ENCODE assay signal across 9 mouse cellular contexts in genomic region chr1:37250643-37251310, GRCm38 (mm10). TPM values are rescaled to one million over a fixed set of nuclear protein-coding genes. Genes with fewer than 3 reads are reported as not detected.
DNase-seq lines count a peak whose midpoint lies in the region; ATAC-seq and TF ChIP-seq lines count a peak whose summit lies in the region.
"Had no signal": no experiment of that assay in that cellular context is flagged by ENCODE, and none has a peak within 500 bp of the region (broad histone marks: within the 10 kb centered on the region; RNA-seq: fewer than 3 reads in every experiment).

No protein-coding gene starts in this region.

- no peak for ATAC-seq in heart, postnatal 0 days (ENCODE audit: insufficient read depth, low read depth)
- ATAC-seq in megakaryocyte-erythroid progenitor cell, adult 5-6 weeks (replicated peaks; ENCODE audit: low FRiP score, low TSS enrichment, poor library complexity, severe bottlenecking), result 0 out of 2 replicates have a peak, but pooled peaks have one; percentile 34

- TF ChIP-seq EP300 in heart, postnatal 0 days (IDR thresholded peaks at IDR 0.05; ENCODE audit: low read depth), result no peak

- H3K27me3 ChIP-seq in embryonic facial prominence, embryonic 10.5 days (replicated peaks; ENCODE audit: low read depth, poor library complexity, severe bottlenecking), result no peaks in the 10 kb centered on the region
- no peaks in the 10 kb centered on the region for H3K27me3 ChIP-seq in heart, postnatal 0 days (ENCODE audit: control insufficient read depth, insufficient read depth, low read length)
- H3K27me3 ChIP-seq: limb, embryonic 15.5 days had no signal

- no peak overlapping the region for H3K9ac ChIP-seq in ES-E14 (ENCODE audit: insufficient read depth, low read depth, low read length, poor library complexity, severe bottlenecking)
- no peak overlapping the region for H3K9ac ChIP-seq in heart, postnatal 0 days (replicated peaks; ENCODE audit: low read depth, low read length)
- H3K9ac ChIP-seq: limb, embryonic 15.5 days had no signal

- in situ Hi-C loops in ES-E14 (cut with MboI; ENCODE audit: low sequenced_read_pairs in 2 of 2, unreplicated experiment in 2 of 2), result no loop called here

- no peak overlapping the region for H3K27ac ChIP-seq in ES-E14 (ENCODE audit: insufficient read depth, low read depth, low read length, poor library complexity, severe bottlenecking)
- H3K27ac ChIP-seq in embryonic facial prominence, embryonic 10.5 days (replicated peaks), result no peak overlapping the region
- no peak overlapping the region for H3K27ac ChIP-seq in heart, postnatal 0 days (ENCODE audit: low read depth)
- H3K27ac ChIP-seq: limb, embryonic 15.5 days had no signal

- H3K4me2 ChIP-seq in heart, postnatal 0 days (ENCODE audit: low read depth, low read length), result no peak overlapping the region
- H3K4me2 ChIP-seq: limb, embryonic 15.5 days had no signal

- WGBS in embryonic facial prominence, embryonic 10.5 days, result 41% methylated on average over 5 of the region's 5 CpGs
- WGBS in heart, postnatal 0 days, result 32% methylated on average over 5 of the region's 5 CpGs

- peak; percentile 72 for DNase-seq in ES-E14 (ENCODE audit: low read depth, low spot score)
- peak; percentile 83 to 85 for DNase-seq in adrenal gland, postnatal 36 days
- DNase-seq in embryonic facial prominence, embryonic 10.5 days (ENCODE audit: low spot score), result peak; percentile 85
- peak; percentile 64 for DNase-seq in heart, postnatal 0 days (ENCODE audit: low spot score)
- peak; percentile 89 to 91 for DNase-seq in layer of hippocampus, postnatal 14 days (ENCODE audit: low spot score in 2 of 2)
- peak; percentile 76 for DNase-seq in right cerebral cortex, postnatal 25 days
- DNase-seq in urinary bladder, postnatal 14 days (ENCODE audit: low spot score), result peak; percentile 84

- peaks cover 0 to 3% of the 10 kb centered on the region in 2 experiments; a peak in 1 of 4 replicates for H3K4me1 ChIP-seq in ES-E14 (ENCODE audit: control insufficient read depth in 2 of 2, insufficient read depth in 2 of 2, low read length in 2 of 2, poor library complexity in 1 of 2)
- H3K4me1 ChIP-seq in embryonic facial prominence, embryonic 10.5 days, result peaks cover 3% of the 10 kb centered on the region; the same call in 1 of the 2 replicates
- H3K4me1 ChIP-seq in heart, postnatal 0 days (ENCODE audit: control insufficient read depth, insufficient read depth), result no peaks in the 10 kb centered on the region

- H3K9me3 ChIP-seq in ES-E14 (ENCODE audit: control insufficient read depth, insufficient read depth, low read depth, low read length), result no peaks in the 10 kb centered on the region
- no peaks in the 10 kb centered on the region for H3K9me3 ChIP-seq in embryonic facial prominence, embryonic 10.5 days
- no peaks in the 10 kb centered on the region for H3K9me3 ChIP-seq in heart, postnatal 0 days (replicated peaks; ENCODE audit: control insufficient read depth, low read length)
- H3K9me3 ChIP-seq: limb, embryonic 15.5 days had no signal

- H3K4me3 ChIP-seq in ES-E14 (ENCODE audit: insufficient read depth in 1 of 2, low read depth in 1 of 2, low read length in 2 of 2, poor library complexity in 1 of 2, severe bottlenecking in 1 of 2), result no peak overlapping the region
- no peak overlapping the region for H3K4me3 ChIP-seq in embryonic facial prominence, embryonic 10.5 days
- H3K4me3 ChIP-seq in heart, postnatal 0 days (ENCODE audit: low read depth, low read length), result no peak overlapping the region
- H3K4me3 ChIP-seq: limb, embryonic 15.5 days had no signal

- H3K36me3 ChIP-seq in ES-E14 (ENCODE audit: control insufficient read depth, insufficient read depth, low read length, poor library complexity, severe bottlenecking), result no peaks in the 10 kb centered on the region
- H3K36me3 ChIP-seq in embryonic facial prominence, embryonic 10.5 days (replicated peaks), result no peaks in the 10 kb centered on the region
- H3K36me3 ChIP-seq in heart, postnatal 0 days (replicated peaks; ENCODE audit: control insufficient read depth, insufficient read depth, low read length), result no peaks in the 10 kb centered on the region
- H3K36me3 ChIP-seq: limb, embryonic 15.5 days had no signal

- peak; percentile 89 for TF ChIP-seq CTCF in heart, postnatal 0 days (IDR thresholded peaks at IDR 0.05; ENCODE audit: low read depth)

TF ChIP-seq in ES-E14, 5 proteins besides CTCF, POLR2A, EP300 and RAD21:
- peak; percentile 95; the same call in 1 of the 2 replicates for TF ChIP-seq ZC3H11A (IDR thresholded peaks at IDR 0.05; ENCODE audit: borderline replicate concordance, low read depth, low read length)
- no peak for TF ChIP-seq HCFC1 (IDR thresholded peaks at IDR 0.05; ENCODE audit: borderline replicate concordance, insufficient read depth, low read length)

RNA-seq across cellular contexts. Expression of gene Cnga3, which starts 36.5 kb away (rescaled TPM):
- 4.5 and 10.9 TPM in 2 replicates for total RNA-seq in ES-E14 (2012; rRNA removed)
- total RNA-seq in adrenal gland, postnatal 36 days (2021), result 1 to 10 TPM; 1.5 to 1.7 TPM
- not detected in 2 replicates for polyA plus RNA-seq in embryonic facial prominence, embryonic 10.5 days (2016; fragmentation: Nextera tagmentation; extraction: Ambion mirVana)
- not detected in 2 replicates for total RNA-seq in heart, postnatal 0 days (2014; rRNA removed; ENCODE audit: low replicate concordance)
- 0.05 TPM in 1 of 2 replicates, not detected in the other for polyA plus RNA-seq in heart, postnatal 0 days (2015; fragmentation: Nextera tagmentation; extraction: Ambion mirVana)
- total RNA-seq in layer of hippocampus, postnatal 14 days (2021), result under 1 TPM; 0.81 to 0.85 TPM
- total RNA-seq in megakaryocyte-erythroid progenitor cell, adult 5-6 weeks (2014; fragmentation: Nextera tagmentation), result not detected in 2 replicates
- not detected in 2 replicates for total RNA-seq in megakaryocyte-erythroid progenitor cell, adult 5-6 weeks (2017)
- polyA plus RNA-seq: limb, embryonic 15.5 days had no signal

RNA-seq across cellular contexts. Expression of gene Inpp4a, which starts 48.9 kb away (rescaled TPM):
- 4.0 and 5.5 TPM in 2 replicates for total RNA-seq in ES-E14 (2012; rRNA removed)
- 10 to 100 TPM; 21.3 to 25.9 TPM for total RNA-seq in adrenal gland, postnatal 36 days (2021)
- 12.7 and 13.1 TPM in 2 replicates for polyA plus RNA-seq in embryonic facial prominence, embryonic 10.5 days (2016; fragmentation: Nextera tagmentation; extraction: Ambion mirVana)
- total RNA-seq in heart, postnatal 0 days (2014; rRNA removed; ENCODE audit: low replicate concordance), result 8.8 and 17.0 TPM in 2 replicates
- polyA plus RNA-seq in heart, postnatal 0 days (2015; fragmentation: Nextera tagmentation; extraction: Ambion mirVana), result 9.5 and 9.9 TPM in 2 replicates
- total RNA-seq in layer of hippocampus, postnatal 14 days (2021), result 100 to 1,000 TPM; 123 to 132 TPM
- total RNA-seq in megakaryocyte-erythroid progenitor cell, adult 5-6 weeks (2014; fragmentation: Nextera tagmentation), result 4.3 and 5.8 TPM in 2 replicates
- total RNA-seq in megakaryocyte-erythroid progenitor cell, adult 5-6 weeks (2017), result 1.8 and 2.1 TPM in 2 replicates
